Mouse (Mus musculus) intestine, embryonic 16.5 days (tissue): ENCODE results near the gene Abcb8. TPM values are rescaled to one million over a fixed set of nuclear protein-coding genes. Genes with fewer than 3 reads are reported as not detected.
A peak's percentile ranks its signal among the peaks of the same experiment; 100 is the strongest.

Experiments
- ATAC-seq: fragments of 200-750 bp; cut with Nextera tagmentation; 2 replicates; pipeline ENCODE4 v1.8.0; 2017; ENCODE audit warnings: moderate TSS enrichment, moderate library complexity
- H3K27ac ChIP-seq: fragments of 300-500 bp; sonication (generic); 2 replicates; pipeline ENCODE4 v1.5.1; 2014; ENCODE audit warnings: mild to moderate bottlenecking, low read length
- H3K27me3 ChIP-seq: fragments of 300-500 bp; sonication (generic); replicated peaks from 2 replicates; pipeline ENCODE4 v1.6.1; 2014; ENCODE audit warnings: low read length, control low read depth, mixed read lengths; ENCODE audit not compliant: control insufficient read depth, insufficient read depth
- H3K36me3 ChIP-seq: fragments of 300-500 bp; sonication (generic); 2 replicates; pipeline ENCODE4 v1.6.1; 2014; ENCODE audit warnings: low read length, control low read depth; ENCODE audit not compliant: control insufficient read depth, insufficient read depth
- H3K4me1 ChIP-seq: fragments of 300-500 bp; sonication (generic); 2 replicates; pipeline ENCODE4 v1.6.1; 2014; ENCODE audit warnings: low read length, control low read depth, mixed read lengths; ENCODE audit not compliant: control insufficient read depth, insufficient read depth
- H3K4me2 ChIP-seq: fragments of 300-500 bp; sonication (generic); 2 replicates; pipeline ENCODE4 v1.6.1; 2014; ENCODE audit warnings: low read depth, low read length, control low read depth
- H3K4me3 ChIP-seq: fragments of 300-500 bp; sonication (generic); 2 replicates; pipeline ENCODE4 v1.5.1; 2014; ENCODE audit warnings: mild to moderate bottlenecking, low read length
- H3K9ac ChIP-seq: fragments of 300-500 bp; sonication (generic); 2 replicates; pipeline ENCODE4 v1.6.1; 2014; ENCODE audit warnings: low read depth, low read length
- H3K9me3 ChIP-seq: fragments of 300-500 bp; sonication (generic); 2 replicates; pipeline ENCODE4 v1.6.1; 2016; ENCODE audit warnings: low read length, control low read depth; ENCODE audit not compliant: control insufficient read depth
- WGBS: fragments of 180-500 bp; shearing (Covaris S2); extraction: QIAGEN DNeasy Blood & Tissue Kit; methylation state at CpG from one replicate; pipeline ENCODE4 v1.1.7; 2014; 5-methylcytosine and 5-hydroxymethylcytosine counted together
- polyA plus RNA-seq: library from polyadenylated mRNA; unstranded; fragments of >200 nt; fragmentation: Nextera tagmentation; extraction: Ambion mirVana; gene quantifications from 2 replicates; pipeline ENCODE4 v1.2.1, GENCODE M21; 2015

The Abcb8 gene
- polyA plus RNA-seq = 89.8 and 91.3 TPM in 2 replicates

- no peaks in the 10 kb centered on the region for H3K9me3 ChIP-seq
- H3K4me1 ChIP-seq = peaks cover 18% of the 10 kb centered on the region
- H3K4me2 ChIP-seq = peak within 1 kb of the TSS; percentile 54
- peak within 1 kb of the TSS; percentile 69 for H3K9ac ChIP-seq
- H3K27me3 ChIP-seq = no peaks in the 10 kb centered on the region
- 22% methylated on average over 7 of the region's 7 CpGs for WGBS
- no peak for ATAC-seq
- H3K4me3 ChIP-seq = peak within 1 kb of the TSS; percentile 57
- H3K36me3 ChIP-seq = no peaks in the 10 kb centered on the region
- H3K27ac ChIP-seq = peak within 1 kb of the TSS; percentile 80
Observed at GRCm38 (mm10) chr5:24393392-24393997, at the start of gene Abcb8. Gene Abcb8 (plus strand): TSS chr5:24393663.

DNA sequence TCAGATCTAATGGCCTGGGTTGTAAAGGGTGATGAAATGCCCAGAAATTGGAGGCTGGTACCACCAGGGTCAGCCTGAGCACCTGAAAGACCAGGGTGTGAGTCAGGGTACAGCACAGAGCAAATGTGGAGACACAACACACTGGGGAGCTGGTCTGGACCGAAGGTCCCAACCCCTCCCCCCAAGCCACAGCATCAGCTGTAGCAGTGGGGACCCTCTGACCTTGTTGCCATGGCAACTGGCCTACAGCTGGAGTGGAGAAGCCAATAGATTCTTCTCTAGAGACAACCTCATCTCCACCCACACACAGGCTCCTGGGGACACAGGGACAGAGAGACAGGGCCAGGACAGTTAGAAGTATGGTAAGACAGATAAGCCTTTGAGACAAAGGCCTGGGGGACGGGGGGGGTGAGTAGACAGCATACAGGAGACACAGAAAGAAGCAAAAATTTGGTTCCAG is 49.5 kb upstream of the Abcb8 start:
- no peaks in the 10 kb centered on the region for H3K27me3 ChIP-seq
- H3K9ac ChIP-seq = peak overlapping the region; percentile 31
- no peak overlapping the region for H3K4me3 ChIP-seq
- peaks cover 50% of the 10 kb centered on the region for H3K4me1 ChIP-seq
- peak overlapping the region; percentile 28 for H3K4me2 ChIP-seq
- no peak for ATAC-seq
- H3K36me3 ChIP-seq = no peaks in the 10 kb centered on the region
- WGBS = 25% methylated on average over 2 of the region's 2 CpGs
- peak overlapping the region; percentile 75 for H3K27ac ChIP-seq
- no peaks in the 10 kb centered on the region for H3K9me3 ChIP-seq

DNA sequence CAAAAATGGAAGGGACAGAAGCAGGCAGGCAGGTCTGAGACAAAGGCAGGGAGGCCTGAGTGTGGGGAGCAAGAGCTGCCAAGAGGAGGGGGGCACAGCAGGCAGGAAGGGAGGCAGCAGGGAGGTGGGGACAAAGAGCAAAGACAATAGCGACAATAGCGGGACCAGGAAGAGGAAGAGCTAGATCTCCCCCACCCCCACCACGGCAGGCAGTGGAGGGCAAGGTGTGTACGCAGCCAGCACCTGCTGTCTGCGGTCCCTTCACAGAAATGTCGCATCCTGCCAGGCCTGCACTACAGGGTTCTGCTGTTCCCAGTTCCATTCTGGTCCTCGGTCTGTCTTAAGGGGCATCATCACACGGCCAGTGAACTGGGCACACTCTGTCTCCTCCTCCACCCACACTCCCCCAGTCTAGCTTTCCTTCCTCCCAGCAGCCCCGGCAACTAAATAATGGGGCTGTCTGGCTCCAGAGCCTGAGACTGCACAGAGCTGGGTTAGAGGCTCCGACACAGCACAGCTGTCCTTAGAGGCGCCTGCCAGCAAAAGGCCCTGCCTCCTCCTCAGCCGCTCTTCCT is 48.9 kb upstream of the Abcb8 start:
- peak; percentile 72 for ATAC-seq
- Histone ChIP-seq H3K9me3 (no peaks in the 10 kb centered on the region), H3K9ac (peak overlapping the region; percentile 27; the same call in 1 of the 2 replicates)

GRCm38 (mm10) chr5:24346313-24346712 is 47.1 kb upstream of the Abcb8 start:
- H3K9ac ChIP-seq = no peak overlapping the region
- H3K4me1 ChIP-seq = peaks cover 72% of the 10 kb centered on the region
- H3K9me3 ChIP-seq = no peaks in the 10 kb centered on the region
- no peak overlapping the region for H3K27ac ChIP-seq
- WGBS = 86% methylated on average over 7 of the region's 7 CpGs
- H3K4me2 ChIP-seq = no peak overlapping the region
- no peaks in the 10 kb centered on the region for H3K36me3 ChIP-seq
- H3K4me3 ChIP-seq = no peak overlapping the region
- peaks cover 10% of the 10 kb centered on the region; the same call in 1 of the 2 replicates for H3K27me3 ChIP-seq
- no peak for ATAC-seq

More for the DNA sequence above, 48.9 kb upstream of the Abcb8 start:
- Histone ChIP-seq H3K36me3 (no peaks in the 10 kb centered on the region), H3K27me3 (no peaks in the 10 kb centered on the region), H3K4me3 (peak overlapping the region; percentile 13; the same call in 1 of the 2 replicates), H3K4me2 (peak overlapping the region; percentile 28), H3K27ac (peak overlapping the region; percentile 75), H3K4me1 (peaks cover 55% of the 10 kb centered on the region)
- 15% methylated on average over 12 of the region's 12 CpGs for WGBS

- Histone ChIP-seq H3K27ac (peak overlapping the region; percentile 19; the same call in 1 of the 2 replicates), H3K9me3 (no peaks in the 10 kb centered on the region), H3K27me3 (peaks cover 10% of the 10 kb centered on the region; the same call in 1 of the 2 replicates), H3K4me1 (peaks cover 78% of the 10 kb centered on the region), H3K4me3 (no peak overlapping the region; the same call in 1 of the 2 replicates), H3K9ac (no peak overlapping the region), H3K36me3 (no peaks in the 10 kb centered on the region), H3K4me2 (no peak overlapping the region; the same call in 1 of the 2 replicates)
- WGBS = 38% methylated on average over 7 of the region's 7 CpGs
- no peak for ATAC-seq
Observed at GRCm38 (mm10) chr5:24347186-24347875, 46.1 kb upstream of the Abcb8 start.

DNA sequence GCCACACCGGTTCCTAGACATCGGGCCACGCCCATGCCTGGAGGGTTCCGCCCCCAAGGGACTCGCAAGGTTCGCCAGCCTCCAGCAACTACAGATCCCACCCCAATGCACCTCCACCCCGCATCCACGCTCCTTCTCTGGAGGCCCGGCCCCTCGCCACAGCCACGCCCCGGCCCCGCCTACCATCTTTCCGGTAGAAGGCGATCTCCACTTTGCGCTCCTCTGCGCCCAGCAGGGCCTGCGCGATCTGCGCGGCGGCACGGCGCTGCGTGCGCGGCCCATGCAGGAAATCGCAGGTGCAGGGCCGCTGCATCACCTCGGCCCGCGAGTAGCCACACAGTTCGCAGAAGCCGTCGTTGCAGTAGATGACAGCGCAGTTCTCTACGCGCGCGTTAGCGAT is 45.3 kb upstream of the Abcb8 start:
- Histone ChIP-seq H3K27ac (peak overlapping the region; percentile 48; the same call in 1 of the 2 replicates), H3K4me2 (peak overlapping the region; percentile 96), H3K27me3 (peaks cover 10% of the 10 kb centered on the region; the same call in 1 of the 2 replicates), H3K4me3 (peak overlapping the region; percentile 56), H3K9ac (peak overlapping the region; percentile 60), H3K9me3 (no peaks in the 10 kb centered on the region), H3K36me3 (no peaks in the 10 kb centered on the region), H3K4me1 (peaks cover 78% of the 10 kb centered on the region)
- peak; percentile 52 for ATAC-seq
- WGBS = under 1% methylated on average over 41 of the region's 41 CpGs

- Histone ChIP-seq H3K36me3 (no peaks in the 10 kb centered on the region), H3K4me3 (peak overlapping the region; percentile 56), H3K4me1 (peaks cover 77% of the 10 kb centered on the region), H3K9ac (peak overlapping the region; percentile 60), H3K27ac (peak overlapping the region; percentile 48; the same call in 1 of the 2 replicates), H3K4me2 (peak overlapping the region; percentile 96), H3K9me3 (no peaks in the 10 kb centered on the region), H3K27me3 (peaks cover 10% of the 10 kb centered on the region; the same call in 1 of the 2 replicates)
- WGBS = under 1% methylated on average over 30 of the region's 30 CpGs
- no peak for ATAC-seq
Observed at GRCm38 (mm10) chr5:24348546-24348945, 44.9 kb upstream of the Abcb8 start.

- Histone ChIP-seq H3K27me3 (peaks cover 10% of the 10 kb centered on the region; the same call in 1 of the 2 replicates), H3K27ac (no peak overlapping the region), H3K9ac (0 out of 2 replicates have a peak overlapping the region, but pooled peaks have one; percentile 83), H3K4me1 (peaks cover 61% of the 10 kb centered on the region), H3K36me3 (no peaks in the 10 kb centered on the region), H3K4me2 (peak overlapping the region; percentile 94), H3K4me3 (peak overlapping the region; percentile 76; the same call in 1 of the 2 replicates), H3K9me3 (no peaks in the 10 kb centered on the region)
- no peak for ATAC-seq
- 53% methylated on average over 3 of the region's 3 CpGs for WGBS
Observed at GRCm38 (mm10) chr5:24350073-24350472, 43.4 kb upstream of the Abcb8 start.
